Mouse (Mus musculus): Measurements from ENCODE around the gene Rgs8. TPM values are rescaled to one million over a fixed set of nuclear protein-coding genes. Genes with fewer than 3 reads are reported as not detected.

Gene Rgs8
- polyA plus RNA-seq, 1 experiment from 2014 or later: 33.6 TPM

- Histone ChIP-seq H3K36me3 (peaks cover 22% of the 10 kb centered on the region), H3K27me3 (no peaks in the 10 kb centered on the region), H3K4me1 (replicated peaks) (peaks cover 16% of the 10 kb centered on the region), H3K4me2 (replicated peaks) (no peak overlapping the region), H3K9me3 (no peaks in the 10 kb centered on the region), H3K27ac (no peak overlapping the region), H3K4me3 (replicated peaks) (no peak overlapping the region), H3K9ac (replicated peaks) (no peak overlapping the region)
- 66% methylated on average over 16 of the region's 16 CpGs for WGBS
- ATAC-seq: peak; percentile 68; the same call in 1 of the 2 replicates
These were observed 44.9 kb downstream of the Rgs8 start for GRCm38 (mm10) chr1:153697581-153698251.

DNA sequence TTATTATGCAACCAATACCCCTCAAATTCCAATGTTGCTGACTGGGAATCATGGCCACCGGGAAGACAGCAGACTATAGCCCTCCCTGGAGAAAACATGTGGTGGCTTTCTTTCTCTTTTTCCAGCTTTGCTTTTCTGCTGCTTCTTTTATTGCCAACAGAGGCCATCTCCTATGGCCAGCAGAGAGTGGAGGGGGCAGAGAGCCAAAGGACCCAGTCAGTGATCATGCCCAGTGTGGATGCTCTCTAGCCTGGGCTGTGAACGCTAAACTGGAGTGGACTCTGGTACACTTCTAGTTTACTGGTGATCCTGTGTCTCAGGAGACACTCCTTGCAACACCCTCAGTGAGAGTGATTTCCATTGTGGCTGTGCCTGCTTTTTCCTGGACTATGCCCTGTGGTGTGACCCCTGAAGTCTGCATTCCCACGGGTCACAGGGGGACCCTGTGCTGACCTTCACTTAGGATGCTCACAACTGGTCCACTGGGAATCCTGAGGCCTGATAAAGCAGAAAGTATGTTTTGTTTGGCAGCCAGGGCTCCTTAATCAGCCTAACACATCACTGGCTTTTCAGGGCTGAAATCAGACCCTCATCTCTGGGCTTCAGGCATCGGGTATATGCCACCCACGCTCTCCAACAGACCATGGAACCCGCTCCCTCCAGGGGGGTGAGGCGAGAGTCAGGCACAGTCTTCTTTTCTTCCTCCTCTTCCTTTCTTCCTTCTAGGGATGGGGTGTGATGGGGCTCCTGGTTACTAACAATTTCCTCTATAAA lies 45.7 kb downstream of the Rgs8 start:
- no peak overlapping the region for H3K9ac ChIP-seq (replicated peaks)
- no peaks in the 10 kb centered on the region for H3K9me3 ChIP-seq
- H3K27ac ChIP-seq: no peak overlapping the region
- H3K4me3 ChIP-seq (replicated peaks): no peak overlapping the region
- WGBS: 77% methylated on average over 7 of the region's 7 CpGs
- no peak for ATAC-seq
- no peaks in the 10 kb centered on the region for H3K27me3 ChIP-seq
- peaks cover 24% of the 10 kb centered on the region for H3K4me1 ChIP-seq (replicated peaks)
- peaks cover 15% of the 10 kb centered on the region for H3K36me3 ChIP-seq
- H3K4me2 ChIP-seq (replicated peaks): no peak overlapping the region

GRCm38 (mm10) chr1:153700448-153701063 lies 47.7 kb downstream of the Rgs8 start:
- Histone ChIP-seq H3K9me3 (no peaks in the 10 kb centered on the region), H3K4me3 (replicated peaks) (no peak overlapping the region), H3K27ac (no peak overlapping the region), H3K4me1 (replicated peaks) (peaks cover 42% of the 10 kb centered on the region), H3K9ac (replicated peaks) (no peak overlapping the region), H3K4me2 (replicated peaks) (no peak overlapping the region), H3K36me3 (no peaks in the 10 kb centered on the region), H3K27me3 (no peaks in the 10 kb centered on the region)
- WGBS: 85% methylated on average over 11 of the region's 11 CpGs
- no peak for ATAC-seq

GRCm38 (mm10) chr1:153701461-153701860 lies 48.6 kb downstream of the Rgs8 start:
- no peak for ATAC-seq
- no peaks in the 10 kb centered on the region for H3K9me3 ChIP-seq
- no peaks in the 10 kb centered on the region for H3K27me3 ChIP-seq
- H3K9ac ChIP-seq (replicated peaks): no peak overlapping the region
- H3K4me3 ChIP-seq (replicated peaks): no peak overlapping the region
- peaks cover 42% of the 10 kb centered on the region for H3K4me1 ChIP-seq (replicated peaks)
- H3K36me3 ChIP-seq: no peaks in the 10 kb centered on the region
- no peak overlapping the region for H3K27ac ChIP-seq
- WGBS: 95% methylated on average over 1 of the region's 1 CpGs
- no peak overlapping the region for H3K4me2 ChIP-seq (replicated peaks)

- Histone ChIP-seq H3K4me3 (replicated peaks) (no peak overlapping the region), H3K27ac (peak overlapping the region; percentile 82), H3K4me1 (replicated peaks) (peaks cover 42% of the 10 kb centered on the region), H3K9me3 (no peaks in the 10 kb centered on the region), H3K4me2 (replicated peaks) (no peak overlapping the region), H3K9ac (replicated peaks) (no peak overlapping the region), H3K36me3 (no peaks in the 10 kb centered on the region), H3K27me3 (no peaks in the 10 kb centered on the region)
- WGBS: 83% methylated on average over 8 of the region's 8 CpGs
- ATAC-seq: 0 out of 2 replicates have a peak, but pooled peaks have one; percentile 0
These were observed 49.5 kb downstream of the Rgs8 start for GRCm38 (mm10) chr1:153702166-153702852.

DNA sequence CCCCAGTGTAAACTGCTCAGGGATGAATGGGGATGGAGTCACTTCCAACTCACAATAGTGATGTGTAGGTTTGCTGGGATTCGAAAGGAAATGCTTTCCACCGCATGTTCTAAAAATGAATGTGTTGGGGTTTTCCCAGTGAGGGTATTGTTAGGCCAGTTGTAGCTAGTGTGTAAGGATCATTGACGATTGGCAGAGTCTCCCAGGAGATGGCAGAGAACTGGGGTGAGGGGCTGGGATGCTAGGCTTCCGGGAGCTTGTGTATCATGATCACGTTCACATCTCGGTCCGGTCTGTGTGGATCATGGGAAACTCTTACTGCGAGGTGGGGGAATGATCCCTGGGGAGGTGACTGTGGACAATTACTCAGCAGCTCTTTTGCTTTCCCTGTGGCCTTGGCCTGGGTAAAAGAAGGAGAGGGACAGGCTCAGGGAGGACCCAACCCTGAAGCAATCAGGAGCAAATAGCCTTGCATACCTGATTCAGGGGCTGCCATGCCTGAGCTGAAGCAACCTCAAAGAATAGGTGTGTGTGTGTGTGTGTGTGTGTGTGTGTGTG lies 50.1 kb downstream of the Rgs8 start:
- Histone ChIP-seq H3K4me3 (replicated peaks) (no peak overlapping the region), H3K4me2 (replicated peaks) (0 out of 2 replicates have a peak overlapping the region, but pooled peaks have one; percentile 9), H3K9ac (replicated peaks) (peak overlapping the region; percentile 25; the same call in 1 of the 2 replicates), H3K27me3 (no peaks in the 10 kb centered on the region), H3K4me1 (replicated peaks) (peaks cover 42% of the 10 kb centered on the region), H3K27ac (peak overlapping the region; percentile 82), H3K36me3 (no peaks in the 10 kb centered on the region), H3K9me3 (no peaks in the 10 kb centered on the region)
- peak; percentile 40 for ATAC-seq
- 26% methylated on average over 8 of the region's 8 CpGs for WGBS

DNA sequence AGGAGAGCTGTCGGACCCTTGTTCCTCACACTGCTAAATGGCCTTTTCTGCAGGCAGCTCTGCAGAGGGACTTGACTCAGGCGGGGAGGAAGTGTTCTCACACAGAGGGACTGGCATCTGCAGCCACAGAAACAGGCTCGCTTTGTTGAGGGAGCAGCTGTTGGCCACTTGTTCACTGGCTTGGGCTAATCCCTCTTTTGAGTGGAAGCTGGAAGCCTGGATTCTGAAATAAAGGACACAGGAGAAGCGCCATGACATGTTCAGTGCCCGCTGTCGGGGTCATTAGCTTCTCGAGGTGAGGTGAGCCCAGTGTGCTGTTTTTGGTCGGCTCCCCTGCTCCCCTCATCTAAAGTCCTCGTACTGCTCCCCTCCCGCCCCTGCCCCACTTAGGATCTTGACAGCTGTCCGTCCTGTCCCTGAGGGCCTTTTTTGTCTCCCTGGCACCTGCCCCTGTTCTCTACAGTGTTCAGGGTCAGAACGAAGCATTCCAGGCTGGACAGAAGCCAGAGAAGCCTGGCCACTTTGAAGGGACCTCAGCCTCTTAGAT lies 50.7 kb downstream of the Rgs8 start:
- WGBS: under 1% methylated on average over 11 of the region's 12 CpGs
- H3K36me3 ChIP-seq: no peaks in the 10 kb centered on the region
- peaks cover 39% of the 10 kb centered on the region for H3K4me1 ChIP-seq (replicated peaks)
- H3K27me3 ChIP-seq: no peaks in the 10 kb centered on the region
- peak overlapping the region; percentile 82 for H3K27ac ChIP-seq
- peak overlapping the region; percentile 34 for H3K4me2 ChIP-seq (replicated peaks)
- 0 out of 2 replicates have a peak overlapping the region, but pooled peaks have one; percentile 25 for H3K9ac ChIP-seq (replicated peaks)
- peak; percentile 86 for ATAC-seq
- no peak overlapping the region for H3K4me3 ChIP-seq (replicated peaks)
- H3K9me3 ChIP-seq: no peaks in the 10 kb centered on the region

DNA sequence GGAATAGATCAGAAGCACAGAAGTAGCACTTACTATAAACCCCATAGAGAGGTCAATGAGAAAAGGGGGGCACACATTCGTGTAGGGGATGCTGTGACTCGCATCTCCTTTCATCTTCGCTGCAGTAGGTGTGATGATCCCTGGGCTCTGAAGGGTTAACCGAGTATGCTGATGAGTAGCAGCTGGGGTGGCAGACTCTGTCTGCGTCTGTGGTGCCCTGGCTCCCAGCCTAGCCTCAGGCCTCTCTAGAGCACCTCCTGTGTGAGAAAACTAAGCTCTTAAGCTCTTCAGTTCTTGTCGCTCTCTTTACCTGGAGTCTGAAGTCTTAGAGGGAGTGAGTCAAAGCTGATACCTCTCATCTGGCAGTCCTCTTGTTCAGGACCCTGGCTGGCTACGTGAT lies 51.3 kb downstream of the Rgs8 start:
- peak; percentile 44 for ATAC-seq
- H3K9me3 ChIP-seq: no peaks in the 10 kb centered on the region
- H3K9ac ChIP-seq (replicated peaks): no peak overlapping the region
- H3K4me3 ChIP-seq (replicated peaks): no peak overlapping the region
- H3K27ac ChIP-seq: peak overlapping the region; percentile 82
- no peaks in the 10 kb centered on the region for H3K36me3 ChIP-seq
- WGBS: 9% methylated on average over 7 of the region's 7 CpGs
- peaks cover 35% of the 10 kb centered on the region for H3K4me1 ChIP-seq (replicated peaks)
- peak overlapping the region; percentile 34 for H3K4me2 ChIP-seq (replicated peaks)
- no peaks in the 10 kb centered on the region for H3K27me3 ChIP-seq

- Histone ChIP-seq H3K4me1 (replicated peaks) (peaks cover 42% of the 10 kb centered on the region), H3K9me3 (no peaks in the 10 kb centered on the region), H3K36me3 (no peaks in the 10 kb centered on the region), H3K27ac (0 out of 2 replicates have a peak overlapping the region, but pooled peaks have one; percentile 21), H3K4me2 (replicated peaks) (no peak overlapping the region), H3K9ac (replicated peaks) (no peak overlapping the region), H3K27me3 (no peaks in the 10 kb centered on the region), H3K4me3 (replicated peaks) (no peak overlapping the region)
- ATAC-seq: 0 out of 2 replicates have a peak, but pooled peaks have one; percentile 19
- WGBS: 11% methylated on average over 3 of the region's 3 CpGs
These were observed 52.2 kb downstream of the Rgs8 start for GRCm38 (mm10) chr1:153704996-153705395.

GRCm38 (mm10) chr1:153708626-153709025 lies 55.8 kb downstream of the Rgs8 start:
- Histone ChIP-seq H3K4me3 (replicated peaks) (no peak overlapping the region), H3K36me3 (no peaks in the 10 kb centered on the region), H3K9ac (replicated peaks) (no peak overlapping the region), H3K27ac (no peak overlapping the region), H3K27me3 (no peaks in the 10 kb centered on the region), H3K4me2 (replicated peaks) (no peak overlapping the region), H3K9me3 (no peaks in the 10 kb centered on the region), H3K4me1 (replicated peaks) (peaks cover 24% of the 10 kb centered on the region)
- 88% methylated on average over 5 of the region's 5 CpGs for WGBS
- ATAC-seq: no peak

DNA sequence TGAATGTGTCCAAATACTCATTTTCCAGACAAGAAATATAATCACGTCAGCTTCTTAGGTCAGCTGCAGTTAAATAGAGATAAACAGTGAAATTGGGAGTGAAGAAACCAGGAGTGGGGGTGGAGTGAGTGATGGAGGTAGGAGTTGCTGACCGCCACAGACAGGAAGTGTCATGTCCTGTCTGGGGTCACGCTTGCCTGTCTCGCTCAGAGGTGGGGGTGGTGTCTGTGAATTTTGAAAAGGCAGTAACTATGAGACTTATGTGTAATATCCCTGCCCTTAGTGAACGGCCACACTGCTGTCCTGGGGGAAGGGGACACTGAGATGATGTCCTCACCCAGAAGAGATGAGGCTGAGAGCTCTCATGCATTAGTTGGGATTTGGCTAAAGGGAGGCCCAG lies 56.6 kb downstream of the Rgs8 start:
- Histone ChIP-seq H3K9ac (replicated peaks) (no peak overlapping the region), H3K9me3 (no peaks in the 10 kb centered on the region), H3K4me3 (replicated peaks) (no peak overlapping the region), H3K4me2 (replicated peaks) (no peak overlapping the region), H3K36me3 (no peaks in the 10 kb centered on the region), H3K27me3 (no peaks in the 10 kb centered on the region), H3K27ac (no peak overlapping the region), H3K4me1 (replicated peaks) (peaks cover 16% of the 10 kb centered on the region)
- ATAC-seq: no peak
- 73% methylated on average over 5 of the region's 5 CpGs for WGBS

Data from midbrain, embryonic 13.5 days (tissue).